Mouse (Mus musculus) layer of hippocampus, adult 6 months (tissue): ENCODE results near the gene Samd1. TPM values are rescaled to one million over a fixed set of nuclear protein-coding genes. Genes with fewer than 3 reads are reported as not detected.

ENCODE experiments used
- long read RNA-seq, 2 experiments: library from polyadenylated mRNA; unstranded; transcript quantifications; one replicate each; pipeline ENCODE4 v2.0.0; 2019 to 2020
- microRNA-seq: library from miRNA; unstranded; fragments of <30 nt; microRNA quantifications from one replicate; pipeline ENCODE4 v1.2.0, GENCODE M21; 2020
- polyA plus RNA-seq: library from polyadenylated mRNA; unstranded; fragments of <200 nt; fragmentation: Nextera tagmentation; gene quantifications from 2 replicates; pipeline ENCODE4 v1.2.3, GENCODE M21; 2021

The Samd1 gene
- 1.2 and 1.9 TPM in 2 replicates for polyA plus RNA-seq
- long read RNA-seq, experiment 1, partial matches to known transcripts = 1 of 2 reads
- long read RNA-seq, experiment 1, other reads (novel, unspliced or antisense) = 0 of 2 reads
- long read RNA-seq, experiment 2 = 0 reads

GRCm38 (mm10) chr8:83997511-83998141 lies at the start of gene Samd1:
Samd1 (plus strand) TSS chr8:83997672.

GRCm38 (mm10) chr8:83955106-83955957 lies 42.1 kb upstream of the Samd1 start, which contains the start of the genes Gm10644 and Asf1b:
Gm10644 (minus strand) TSS chr8:83955205.
Asf1b (plus strand) TSS chr8:83955507.

GRCm38 (mm10) chr8:83972150-83973120 lies 25.0 kb upstream of the Samd1 start, which contains the start of gene Prkaca:
Prkaca (plus strand) TSS chr8:83972993.

GRCm38 (mm10) chr8:84001281-84002000 lies 4.0 kb downstream of the Samd1 start, which contains the start of gene 1700067K01Rik:
1700067K01Rik (plus strand) TSS chr8:84001502.

GRCm38 (mm10) chr8:84011705-84012498 lies 14.4 kb downstream of the Samd1 start, which contains the start of gene 2210011C24Rik:
2210011C24Rik (minus strand) TSS chr8:84012171.

GRCm38 (mm10) chr8:84021096-84021495 lies 23.6 kb downstream of the Samd1 start, which contains the start of gene Palm3:
Palm3 (plus strand) TSS chr8:84021471.

GRCm38 (mm10) chr8:84042066-84042947 lies 44.8 kb downstream of the Samd1 start, which contains the start of gene Il27ra:
Il27ra (minus strand) TSS chr8:84042589.

GRCm38 (mm10) chr8:84044900-84045299 lies 47.4 kb downstream of the Samd1 start, which contains the start of gene Rln3:
Rln3 (minus strand) TSS chr8:84045000.

Small RNAs within 50 kb of the gene (microRNA-seq; reads per million reads assigned to microRNA genes)
- 2.1 reads per million, percentile 3 among the genes with 10 or more reads in this experiment for gene Mir1199
- 25.8 reads per million, percentile 44 among the genes with 10 or more reads in this experiment for gene Mir8111

Other genes starting within 250 kb of the Samd1 start
- gene Adgrl1, start 97.6 kb upstream of the Samd1 start, polyA plus RNA-seq = 16.6 and 20.0 TPM in 2 replicates
- 0.57 and 0.84 TPM in 2 replicates for gene Gm10644, start 42.5 kb upstream of the Samd1 start, polyA plus RNA-seq
- gene Asf1b, start 42.2 kb upstream of the Samd1 start, polyA plus RNA-seq = 0.98 and 1.1 TPM in 2 replicates
- gene Prkaca, start 24.7 kb upstream of the Samd1 start, polyA plus RNA-seq = 81.4 and 111 TPM in 2 replicates
- 0.19 and 0.21 TPM in 2 replicates for gene 1700067K01Rik, start 3.8 kb downstream of the Samd1 start, polyA plus RNA-seq
- 1.8 and 2.0 TPM in 2 replicates for gene 2210011C24Rik, start 14.5 kb downstream of the Samd1 start, polyA plus RNA-seq
- 0.39 and 0.70 TPM in 2 replicates for gene Palm3, start 23.8 kb downstream of the Samd1 start, polyA plus RNA-seq
- 0.38 and 0.53 TPM in 2 replicates for gene Il27ra, start 44.9 kb downstream of the Samd1 start, polyA plus RNA-seq
- not detected in 2 replicates for gene Rln3, start 47.3 kb downstream of the Samd1 start, polyA plus RNA-seq
- gene Gm10643, start 67.5 kb downstream of the Samd1 start, polyA plus RNA-seq = 1.4 and 2.5 TPM in 2 replicates
- 1.4 and 1.6 TPM in 2 replicates for gene Rfx1, start 69.2 kb downstream of the Samd1 start, polyA plus RNA-seq
- gene Dcaf15, start 107.1 kb downstream of the Samd1 start, polyA plus RNA-seq = 1.8 and 2.8 TPM in 2 replicates
- 0.09 TPM in 1 of 2 replicates, not detected in the other for gene Podnl1, start 128.3 kb downstream of the Samd1 start, polyA plus RNA-seq
- 9.7 and 12.2 TPM in 2 replicates for gene Cc2d1a, start 150.3 kb downstream of the Samd1 start, polyA plus RNA-seq
- 1.2 and 1.5 TPM in 2 replicates for gene 4930432K21Rik, start 150.4 kb downstream of the Samd1 start, polyA plus RNA-seq
- 4.2 and 5.5 TPM in 2 replicates for gene Nanos3, start 187.5 kb downstream of the Samd1 start, polyA plus RNA-seq
- 2.5 and 2.9 TPM in 2 replicates for gene Zswim4, start 239.4 kb downstream of the Samd1 start, polyA plus RNA-seq